Mouse (Mus musculus) thymus, adult 2 months (tissue): Measurements from ENCODE around the gene Tesk2. TPM values are rescaled to one million over a fixed set of nuclear protein-coding genes. Genes with fewer than 3 reads are reported as not detected.

Experiments
- DNase-seq: peaks from one replicate; pipeline ENCODE4 v3.0.0; 2021
- H3K27ac ChIP-seq: fragments of 200-500 bp; 2 replicates; pipeline ENCODE4 v1.5.1; 2012; ENCODE audit warnings: low read length, control low read depth; ENCODE audit not compliant: control insufficient read depth, insufficient read depth
- H3K27me3 ChIP-seq: fragments of 200-500 bp; 2 replicates; pipeline ENCODE4 v1.6.1; 2012; ENCODE audit warnings: mild to moderate bottlenecking, low read length, moderate library complexity, mixed read lengths; ENCODE audit not compliant: control insufficient read depth, insufficient read depth
- H3K36me3 ChIP-seq: fragments of 200-500 bp; 2 replicates; pipeline ENCODE4 v1.6.1; 2012; ENCODE audit warnings: mild to moderate bottlenecking, low read length, moderate library complexity; ENCODE audit not compliant: control insufficient read depth, insufficient read depth
- H3K4me1 ChIP-seq: fragments of 200-500 bp; replicated peaks from 2 replicates; pipeline ENCODE4 v1.6.1; 2012; ENCODE audit warnings: low read length; ENCODE audit not compliant: control insufficient read depth, insufficient read depth
- H3K4me3 ChIP-seq: fragments of 200-500 bp; 2 replicates; pipeline ENCODE4 v1.5.1; 2012; ENCODE audit warnings: mild to moderate bottlenecking, low read length, control low read depth, moderate library complexity; ENCODE audit not compliant: control insufficient read depth, insufficient read depth
- CTCF ChIP-seq: fragments of 200-500 bp; IDR thresholded peaks from 2 replicates; pipeline ENCODE4 v1.5.1; 2012; ENCODE audit warnings: mild to moderate bottlenecking, control low read depth, low read length, moderate library complexity, borderline replicate concordance; ENCODE audit not compliant: control insufficient read depth, poor library complexity, insufficient read depth; ENCODE audit errors: extremely low read depth
- POLR2A ChIP-seq: fragments of 200-500 bp; IDR thresholded peaks from 2 replicates; pipeline ENCODE4 v1.6.1; 2012; ENCODE audit warnings: mild to moderate bottlenecking, low read length, control low read depth, moderate library complexity; ENCODE audit not compliant: control insufficient read depth, poor library complexity, insufficient read depth; ENCODE audit errors: extremely low read depth
- WGBS: fragments of 180-500 bp; shearing (Covaris S2); methylation state at CpG from one replicate; pipeline ENCODE4 v1.1.7; 2018; 5-methylcytosine and 5-hydroxymethylcytosine counted together
- polyA plus RNA-seq: library from polyadenylated mRNA; depleted of rRNA; stranded (reverse); fragments of >200 nt; gene quantifications from 2 replicates; pipeline ENCODE4 v1.2.3, GENCODE M21; 2012

The Tesk2 gene
- polyA plus RNA-seq, 1 experiment = 4.4 TPM

DNA sequence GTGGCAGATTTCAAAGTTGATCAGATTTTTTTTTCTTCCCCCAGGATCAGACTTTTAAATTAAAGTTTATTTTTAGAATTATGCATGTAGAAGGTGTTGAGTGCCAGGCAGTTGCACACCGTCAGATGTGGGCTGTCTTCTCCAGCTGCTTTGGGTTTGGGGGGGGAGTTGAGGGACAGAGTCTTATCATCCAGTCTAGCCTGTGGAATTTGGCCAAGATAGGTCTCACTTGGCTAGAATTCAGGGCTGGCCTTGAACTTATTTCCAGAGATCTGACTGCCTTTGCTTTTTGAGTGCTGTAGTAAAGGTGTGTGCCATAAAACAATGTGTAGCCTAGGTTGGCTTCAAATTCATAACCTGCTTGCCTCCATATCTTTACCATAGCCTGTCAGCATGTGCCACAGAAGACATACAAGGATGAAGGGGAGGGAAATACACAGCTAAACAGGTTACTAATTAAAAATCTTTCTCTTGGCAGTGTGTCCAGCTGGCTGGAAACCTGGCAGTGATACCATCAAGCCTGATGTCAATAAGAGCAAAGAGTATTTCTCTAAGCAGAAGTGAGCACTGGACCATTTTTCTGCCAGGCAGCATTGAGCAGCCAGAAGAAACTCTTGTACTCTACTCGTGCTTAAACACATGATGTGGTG lies 21.9 kb upstream of the Tesk2 start:
- Histone ChIP-seq H3K27ac (no peak overlapping the region), H3K4me3 (no peak overlapping the region), H3K4me1 (no peaks in the 10 kb centered on the region), H3K27me3 (no peaks in the 10 kb centered on the region), H3K36me3 (peaks cover 57% of the 10 kb centered on the region)
- TF ChIP-seq POLR2A (no peak), CTCF (no peak)
- WGBS = 88% methylated on average over 2 of the region's 2 CpGs
- no peak for DNase-seq

DNA sequence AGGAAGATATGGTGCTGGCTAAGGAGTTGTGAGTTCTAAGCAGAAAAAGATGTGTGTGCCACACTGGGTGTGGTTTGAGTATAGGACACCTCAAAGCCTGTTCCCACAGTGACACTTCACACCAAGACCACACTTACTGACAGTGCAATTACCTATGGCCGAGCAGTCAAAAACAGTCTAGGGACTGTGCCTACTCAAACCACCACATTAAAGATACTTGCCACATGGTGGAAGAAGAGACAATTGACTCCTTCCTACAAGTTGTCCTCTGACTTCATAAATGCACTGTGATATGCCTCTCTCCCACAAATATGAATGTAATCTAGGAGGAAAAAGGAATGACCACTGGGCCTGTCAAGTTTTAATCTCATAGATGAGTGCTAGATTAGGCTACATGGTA lies 19.8 kb upstream of the Tesk2 start:
- no peak for DNase-seq
- no peak overlapping the region for H3K4me3 ChIP-seq
- WGBS = 85% methylated on average over 1 of the region's 1 CpGs
- TF ChIP-seq POLR2A = no peak
- no peak for TF ChIP-seq CTCF
- H3K36me3 ChIP-seq = peaks cover 37% of the 10 kb centered on the region
- H3K27me3 ChIP-seq = no peaks in the 10 kb centered on the region
- H3K4me1 ChIP-seq = no peaks in the 10 kb centered on the region
- no peak overlapping the region for H3K27ac ChIP-seq

DNA sequence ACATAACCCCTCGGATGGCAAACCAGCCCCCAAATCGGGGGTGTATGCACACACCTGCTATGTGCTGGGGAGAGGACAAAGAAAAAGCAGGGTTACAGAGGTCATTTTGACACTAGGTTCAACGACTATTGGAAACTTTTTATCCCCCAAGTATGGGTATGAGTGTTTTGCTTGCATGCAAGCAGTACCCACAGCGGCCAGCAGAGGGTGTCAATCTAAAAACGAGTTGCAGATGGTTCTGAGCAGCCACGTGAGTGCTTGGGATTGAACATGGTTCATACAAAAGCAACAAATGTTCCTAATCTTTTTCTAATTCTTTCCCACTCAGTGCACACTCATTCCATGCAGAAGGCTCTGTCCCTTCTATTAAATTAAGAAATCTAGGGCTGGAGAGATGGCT lies 16.9 kb upstream of the Tesk2 start:
- WGBS = 36% methylated on average over 6 of the region's 6 CpGs
- Histone ChIP-seq H3K4me3 (no peak overlapping the region), H3K4me1 (0 out of 2 replicates have a peak, but pooled peaks cover 1% of the 10 kb centered on the region), H3K27ac (no peak overlapping the region), H3K27me3 (no peaks in the 10 kb centered on the region), H3K36me3 (peaks cover 15% of the 10 kb centered on the region; the same call in 1 of the 2 replicates)
- DNase-seq = peak; percentile 83
- TF ChIP-seq POLR2A (no peak), CTCF (no peak)

DNA sequence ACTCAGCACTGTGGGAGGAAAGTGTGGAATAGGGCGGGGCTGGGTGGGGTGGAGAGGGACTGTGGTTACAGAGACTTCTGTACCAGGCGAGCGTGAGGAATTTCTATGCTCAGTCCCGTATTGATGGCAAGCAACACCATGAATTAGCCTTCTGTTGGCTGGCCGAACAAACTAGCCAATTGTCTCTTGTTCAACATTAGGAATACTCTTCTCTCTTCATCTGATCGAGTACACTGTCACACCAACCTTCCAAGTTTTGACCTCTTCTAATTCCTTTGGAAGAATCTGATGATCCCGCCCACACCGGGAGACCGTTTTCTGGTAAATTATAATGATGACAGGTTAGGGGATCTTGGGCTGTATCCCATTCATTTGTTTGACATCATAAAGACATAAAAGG lies 13.1 kb upstream of the Tesk2 start:
- no peaks in the 10 kb centered on the region for H3K36me3 ChIP-seq
- H3K27me3 ChIP-seq = no peaks in the 10 kb centered on the region
- H3K27ac ChIP-seq = no peak overlapping the region
- H3K4me1 ChIP-seq = 0 out of 2 replicates have a peak, but pooled peaks cover 5% of the 10 kb centered on the region
- peak overlapping the region; percentile 60 for H3K4me3 ChIP-seq
- WGBS = 7% methylated on average over 9 of the region's 9 CpGs
- TF ChIP-seq POLR2A (no peak), CTCF (no peak)
- no peak for DNase-seq

DNA sequence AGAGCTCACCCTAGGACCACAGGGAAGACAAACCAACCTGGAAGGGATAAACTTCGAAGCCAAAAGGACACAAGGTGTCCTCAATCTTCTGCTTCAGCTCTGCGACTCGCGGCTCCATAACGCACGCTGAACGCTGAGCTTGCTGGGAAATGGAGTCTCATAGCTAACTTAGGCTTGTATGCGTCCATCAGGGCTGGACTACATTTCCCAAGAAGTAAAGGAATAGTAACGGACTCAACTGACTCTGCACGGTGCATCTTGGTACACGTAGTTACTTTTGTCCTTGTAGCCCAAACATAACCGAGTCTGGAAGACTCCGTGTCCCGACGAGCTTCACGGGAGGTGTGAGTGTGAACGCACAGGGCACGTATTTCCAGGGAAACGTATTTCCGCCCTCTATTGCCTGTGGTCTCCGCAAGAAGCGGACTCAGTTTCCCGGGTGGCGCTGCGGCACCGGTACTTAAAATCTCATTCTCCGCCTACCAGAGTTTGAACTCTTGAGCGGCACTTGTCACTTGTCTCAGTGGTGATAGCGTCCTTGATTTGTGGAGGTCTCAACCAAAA lies 12.5 kb upstream of the Tesk2 start, which contains the start of the genes Mmachc and Ccdc163:
TSS of gene Mmachc (minus strand) at position 206 of the 564 bp plus-strand sequence.
TSS of gene Ccdc163 (plus strand) at position 309 of the 564 bp plus-strand sequence.
- TF ChIP-seq POLR2A = 0 out of 2 replicates have a peak, but pooled peaks have one; percentile 46
- TF ChIP-seq CTCF = 0 out of 2 replicates have a peak, but pooled peaks have one; percentile 12
- DNase-seq = peak; percentile 86
- Histone ChIP-seq H3K27ac (no peak within 1 kb of the TSS), H3K4me3 (peak within 1 kb of the TSS; percentile 60), H3K36me3 (no peaks in the 10 kb centered on the region), H3K4me1 (0 out of 2 replicates have a peak, but pooled peaks cover 5% of the 10 kb centered on the region), H3K27me3 (no peaks in the 10 kb centered on the region)
- under 1% methylated on average over 29 of the region's 29 CpGs for WGBS

DNA sequence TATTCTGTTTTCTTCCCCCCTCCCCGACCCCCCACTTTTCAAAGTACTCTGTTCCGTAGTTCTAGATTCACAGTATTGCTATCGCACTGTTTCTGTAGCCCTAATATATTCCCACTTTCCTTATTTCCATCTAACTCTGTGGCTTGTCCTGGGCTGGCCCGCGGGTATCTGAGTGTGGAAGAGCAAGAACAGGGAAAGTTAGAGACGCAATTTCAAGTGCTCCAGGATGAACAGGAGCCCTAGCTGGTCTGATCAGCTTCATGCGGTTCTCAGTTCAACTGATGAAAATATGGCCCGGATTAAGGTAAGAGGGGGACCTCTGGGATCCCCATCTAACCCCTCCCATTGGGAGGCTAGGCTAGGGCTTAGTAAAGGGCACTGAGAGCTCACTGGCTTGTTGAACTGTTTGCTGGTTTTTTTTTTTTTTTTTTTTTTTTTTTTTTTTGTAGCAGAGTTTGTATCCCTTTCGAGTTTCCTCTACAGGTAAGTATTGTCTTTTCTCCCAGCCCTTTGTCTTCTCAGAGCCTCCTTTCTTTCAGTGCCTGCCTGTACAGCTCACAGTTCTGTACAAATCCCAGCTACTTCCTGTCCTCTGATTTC lies 11.9 kb upstream of the Tesk2 start:
- Histone ChIP-seq H3K4me1 (0 out of 2 replicates have a peak, but pooled peaks cover 5% of the 10 kb centered on the region), H3K27ac (no peak overlapping the region), H3K4me3 (peak overlapping the region; percentile 36), H3K27me3 (no peaks in the 10 kb centered on the region), H3K36me3 (no peaks in the 10 kb centered on the region)
- WGBS = 2% methylated on average over 9 of the region's 9 CpGs
- TF ChIP-seq POLR2A = no peak
- no peak for TF ChIP-seq CTCF
- peak; percentile 12 for DNase-seq

DNA sequence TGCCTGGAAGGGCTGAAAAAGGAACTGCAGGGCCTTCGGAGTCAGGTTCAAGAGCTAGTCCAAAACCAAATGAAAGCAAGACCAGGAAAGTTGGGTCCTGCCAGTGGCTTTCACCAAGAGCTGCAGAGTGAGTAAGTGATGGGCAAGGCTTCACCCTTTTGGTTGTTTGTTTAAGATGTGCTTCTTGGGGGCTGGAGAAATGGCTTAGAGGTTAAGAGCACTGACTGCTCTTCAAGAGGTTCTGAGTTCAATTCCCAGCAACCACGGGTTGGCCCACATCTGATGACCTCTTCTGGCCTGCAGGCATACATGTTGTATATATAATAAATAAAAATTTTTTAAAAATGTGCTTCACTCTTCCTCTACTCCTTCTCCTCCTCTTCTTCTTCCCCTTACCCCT lies 10.6 kb upstream of the Tesk2 start:
- 0 out of 2 replicates have a peak, but pooled peaks cover 5% of the 10 kb centered on the region for H3K4me1 ChIP-seq
- DNase-seq = no peak
- no peaks in the 10 kb centered on the region for H3K27me3 ChIP-seq
- no peak overlapping the region for H3K4me3 ChIP-seq
- no peak overlapping the region for H3K27ac ChIP-seq
- 94% methylated on average over 2 of the region's 2 CpGs for WGBS
- no peaks in the 10 kb centered on the region for H3K36me3 ChIP-seq
- no peak for TF ChIP-seq CTCF
- TF ChIP-seq POLR2A = no peak
